Mouse (Mus musculus) cerebellum, postnatal 36 days (tissue): ENCODE measurements around the gene Micu1.

ENCODE experiments used
- DNase-seq, 2 experiments: peaks; one replicate each; pipeline ENCODE4 v3.0.0; 2021 to 2022; ENCODE audit warnings: mixed read lengths in 2 of 2

Micu1 gene

GRCm38 (mm10) chr10:59778137-59778710 lies 75.9 kb downstream of the Micu1 start:
- DNase-seq = no peak

GRCm38 (mm10) chr10:59780698-59781097 lies 78.4 kb downstream of the Micu1 start:
- no peak for DNase-seq

- no peak for DNase-seq
Measured at GRCm38 (mm10) chr10:59781205-59781931, 79.1 kb downstream of the Micu1 start.

- peak; percentile 81 to 85 for DNase-seq
Measured at GRCm38 (mm10) chr10:59784731-59785685, 82.7 kb downstream of the Micu1 start.

- no peak for DNase-seq
Measured at GRCm38 (mm10) chr10:59786289-59786688, 84.0 kb downstream of the Micu1 start.

- DNase-seq = no peak
Measured at GRCm38 (mm10) chr10:59787140-59787800, 85.0 kb downstream of the Micu1 start.

GRCm38 (mm10) chr10:59787870-59788269 lies 85.6 kb downstream of the Micu1 start:
- DNase-seq = no peak

GRCm38 (mm10) chr10:59790291-59790929 lies 88.1 kb downstream of the Micu1 start:
- no peak for DNase-seq

- no peak for DNase-seq
Measured at GRCm38 (mm10) chr10:59791896-59792295, 89.6 kb downstream of the Micu1 start.

- no peak for DNase-seq
Measured at GRCm38 (mm10) chr10:59792575-59793176, 90.4 kb downstream of the Micu1 start.

- no peak for DNase-seq
Measured at GRCm38 (mm10) chr10:59793454-59793853, 91.2 kb downstream of the Micu1 start.

- DNase-seq = no peak
Measured at GRCm38 (mm10) chr10:59795085-59795484, 92.8 kb downstream of the Micu1 start.

- DNase-seq = no peak
Measured at GRCm38 (mm10) chr10:59795902-59796301, 93.6 kb downstream of the Micu1 start.

GRCm38 (mm10) chr10:59798371-59798770 lies 96.1 kb downstream of the Micu1 start:
- no peak for DNase-seq

- no peak for DNase-seq
Measured at GRCm38 (mm10) chr10:59799303-59800044, 97.2 kb downstream of the Micu1 start.

- DNase-seq = no peak
Measured at GRCm38 (mm10) chr10:59800159-59800558, 97.9 kb downstream of the Micu1 start.

- no peak for DNase-seq
Measured at GRCm38 (mm10) chr10:59800826-59801501, 98.7 kb downstream of the Micu1 start.

GRCm38 (mm10) chr10:59808677-59809076 lies 106.4 kb downstream of the Micu1 start:
- DNase-seq = no peak

- DNase-seq = no peak
Measured at GRCm38 (mm10) chr10:59809991-59810574, 107.8 kb downstream of the Micu1 start.

GRCm38 (mm10) chr10:59812939-59813338 lies 110.7 kb downstream of the Micu1 start:
- DNase-seq = no peak
